8 mouse cellular contexts compared by ENCODE assay signal in genomic region chrX:150589696-150590095, GRCm38 (mm10). TPM values are rescaled to one million over a fixed set of nuclear protein-coding genes. Genes with fewer than 3 reads are reported as not detected.
DNase-seq lines count a peak whose midpoint lies in the region; ATAC-seq and TF ChIP-seq lines count a peak whose summit lies in the region.

TSS of gene Apex2 (minus strand) at chrX:150589868.

- H3K4me1 ChIP-seq in heart, embryonic 11.5 days (ENCODE audit: control insufficient read depth, insufficient read depth, low read length), result no peaks in the 10 kb centered on the region
- peaks cover 2% of the 10 kb centered on the region for H3K4me1 ChIP-seq in ES-Bruce4 (ENCODE audit: control insufficient read depth, insufficient read depth, low read length)
- H3K4me1 ChIP-seq in embryonic fibroblast, embryonic 13.5 days (ENCODE audit: control insufficient read depth, insufficient read depth, low read length), result no peaks in the 10 kb centered on the region
- H3K4me1 ChIP-seq in neural tube, embryonic 14.5 days (ENCODE audit: control insufficient read depth, insufficient read depth, low read length), result no peaks in the 10 kb centered on the region

- TF ChIP-seq EP300 in ES-Bruce4 (IDR thresholded peaks at IDR 0.05; ENCODE audit: insufficient read depth, low read depth, low read length), result no peak

- no peak for TF ChIP-seq POLR2A in ES-Bruce4 (IDR thresholded peaks at IDR 0.05; ENCODE audit: insufficient read depth, low read length)
- no peak for TF ChIP-seq POLR2A in embryonic fibroblast, embryonic 13.5 days (IDR thresholded peaks at IDR 0.05; ENCODE audit: low read depth, low read length)

- DNase-seq in heart, postnatal 10 days, result no peak
- no peak for DNase-seq in layer of hippocampus, postnatal 36 days
- DNase-seq in right cerebral cortex, postnatal 36 days (ENCODE audit: low spot score in 2 of 2), result no peak
- no peak for DNase-seq in kidney, postnatal 4 days

- WGBS in heart, embryonic 11.5 days (ENCODE audit: insufficient replicate concordance), result 77% methylated on average over 5 of the region's 5 CpGs
- 79% methylated on average over 5 of the region's 5 CpGs for WGBS in neural tube, embryonic 14.5 days

- no peaks in the 10 kb centered on the region for H3K36me3 ChIP-seq in heart, embryonic 11.5 days (ENCODE audit: control insufficient read depth, insufficient read depth, low read length)
- peaks cover 9% of the 10 kb centered on the region; the same call in 1 of the 2 replicates for H3K36me3 ChIP-seq in ES-Bruce4 (ENCODE audit: control insufficient read depth, insufficient read depth, low read length, poor library complexity, severe bottlenecking)
- H3K36me3 ChIP-seq in neural tube, embryonic 14.5 days (ENCODE audit: control insufficient read depth, insufficient read depth, low read length), result no peaks in the 10 kb centered on the region

- H3K27me3 ChIP-seq in heart, embryonic 11.5 days (ENCODE audit: control insufficient read depth, insufficient read depth, low read length), result no peaks in the 10 kb centered on the region
- no peaks in the 10 kb centered on the region for H3K27me3 ChIP-seq in ES-Bruce4 (ENCODE audit: control insufficient read depth, insufficient read depth, low read length, poor library complexity, severe bottlenecking)
- H3K27me3 ChIP-seq in neural tube, embryonic 14.5 days (ENCODE audit: control insufficient read depth, insufficient read depth, low read length), result no peaks in the 10 kb centered on the region

- no peak for ATAC-seq in heart, embryonic 11.5 days (replicated peaks; ENCODE audit: insufficient number of reproducible peaks, low FRiP score, low TSS enrichment)
- ATAC-seq in neural tube, embryonic 14.5 days (ENCODE audit: low read depth), result no peak

- no peak within 1 kb of the TSS for H3K9ac ChIP-seq in heart, embryonic 11.5 days (ENCODE audit: low read depth, low read length)
- peak within 1 kb of the TSS; percentile 67; the same call in 1 of the 2 replicates for H3K9ac ChIP-seq in ES-Bruce4 (ENCODE audit: low read depth, poor library complexity, severe bottlenecking)
- no peak within 1 kb of the TSS for H3K9ac ChIP-seq in neural tube, embryonic 14.5 days (replicated peaks; ENCODE audit: low read depth, low read length)

- no peak within 1 kb of the TSS for H3K27ac ChIP-seq in heart, embryonic 11.5 days (ENCODE audit: low read depth, low read length)
- H3K27ac ChIP-seq in ES-Bruce4 (ENCODE audit: insufficient read depth, low read length), result peak within 1 kb of the TSS; percentile 89
- peak within 1 kb of the TSS; percentile 50 for H3K27ac ChIP-seq in embryonic fibroblast, embryonic 13.5 days (ENCODE audit: insufficient read depth, low read length)
- H3K27ac ChIP-seq in neural tube, embryonic 14.5 days (ENCODE audit: low read depth, low read length), result no peak within 1 kb of the TSS

- intact Hi-C loops in heart, postnatal 10 days (cut with DNase I), result loop anchor here (10.0 kb wide), 1 partner anchor 365 kb away; no protein-coding TSS in a partner anchor

- TF ChIP-seq CTCF in ES-Bruce4 (IDR thresholded peaks at IDR 0.05; ENCODE audit: low read depth, low read length), result no peak
- no peak for TF ChIP-seq CTCF in embryonic fibroblast, embryonic 13.5 days (IDR thresholded peaks at IDR 0.05; ENCODE audit: borderline replicate concordance, insufficient read depth, low read length)

- peak within 1 kb of the TSS; percentile 57; the same call in 1 of the 2 replicates for H3K4me3 ChIP-seq in heart, embryonic 11.5 days (ENCODE audit: low read depth, low read length)
- H3K4me3 ChIP-seq in ES-Bruce4 (ENCODE audit: low read depth, low read length), result peak within 1 kb of the TSS; percentile 93; the same call in 1 of the 2 replicates
- peak within 1 kb of the TSS; percentile 62; the same call in 1 of the 2 replicates for H3K4me3 ChIP-seq in embryonic fibroblast, embryonic 13.5 days (ENCODE audit: insufficient read depth, low read length)
- no peak within 1 kb of the TSS for H3K4me3 ChIP-seq in neural tube, embryonic 14.5 days (ENCODE audit: low read depth, low read length)

- no peaks in the 10 kb centered on the region for H3K9me3 ChIP-seq in heart, embryonic 11.5 days (replicated peaks; ENCODE audit: control insufficient read depth, low read length)
- H3K9me3 ChIP-seq in ES-Bruce4 (replicated peaks; ENCODE audit: control insufficient read depth, insufficient read depth, low read length, poor library complexity, severe bottlenecking), result no peaks in the 10 kb centered on the region
- no peaks in the 10 kb centered on the region for H3K9me3 ChIP-seq in neural tube, embryonic 14.5 days (ENCODE audit: control insufficient read depth, low read length)

- H3K4me2 ChIP-seq in heart, embryonic 11.5 days, result peak within 1 kb of the TSS; percentile 66
- peak within 1 kb of the TSS; percentile 61; the same call in 1 of the 2 replicates for H3K4me2 ChIP-seq in neural tube, embryonic 14.5 days (ENCODE audit: low read depth, low read length)

RNA-seq across cellular contexts. Expression of gene Apex2, which starts in this region (rescaled TPM):
- 18.2 and 18.4 TPM in 2 replicates for polyA plus RNA-seq in heart, embryonic 11.5 days (2014; fragmentation: Nextera tagmentation; extraction: Ambion mirVana)
- total RNA-seq in heart, postnatal 10 days (2021), result 1 to 10 TPM; 5.0 to 6.9 TPM
- 22.2 and 24.8 TPM in 2 replicates for polyA plus RNA-seq in ES-Bruce4 (2011; ENCODE audit: insufficient read depth, insufficient read length, low read depth, missing spikeins)
- polyA plus RNA-seq in embryonic fibroblast, embryonic 13.5 days (2011; ENCODE audit: insufficient read length, low read depth, missing spikeins), result 14.4 and 19.1 TPM in 2 replicates
- 10 to 100 TPM; 13.2 to 17.2 TPM for total RNA-seq in layer of hippocampus, postnatal 36 days (2021)
- 18.4 and 19.9 TPM in 2 replicates for polyA plus RNA-seq in neural tube, embryonic 14.5 days (2014; fragmentation: Nextera tagmentation; extraction: Ambion mirVana)

Comparison
In these comparisons a context has a peak if more than half of its experiments do, and no peak if none do; other contexts are left out.
1. H3K27ac ChIP-seq: peak in ES-Bruce4 (single experiment) and embryonic fibroblast, embryonic 13.5 days (single experiment); none in heart, embryonic 11.5 days (single experiment) and neural tube, embryonic 14.5 days (single experiment).